Mouse (Mus musculus) megakaryocyte, embryonic 14.5 days (primary cell): ENCODE results near the gene Ctcfl.

Experiments used
- FLI1 ChIP-seq: IDR thresholded peaks from 2 replicates; pipeline ENCODE4 v1.6.1; 2012; ENCODE audit warnings: low read length, inconsistent platforms, mixed read lengths
- GATA1 ChIP-seq: IDR thresholded peaks from 3 replicates; pipeline ENCODE4 v1.6.1; 2012; ENCODE audit warnings: mixed read lengths, low read length, inconsistent platforms, borderline replicate concordance

- TF ChIP-seq FLI1: no peak
- no peak for TF ChIP-seq GATA1
Measured at GRCm38 (mm10) chr2:173057623-173058022, 61.7 kb downstream of the Ctcfl start.
